Mouse (Mus musculus) effector memory CD4-positive, alpha-beta T cell, adult 5 months (primary cell): ENCODE measurements around the gene Pisd. TPM values are rescaled to one million over a fixed set of nuclear protein-coding genes. Genes with fewer than 3 reads are reported as not detected.

ENCODE experiments used
- polyA plus RNA-seq: library from polyadenylated mRNA; unstranded; fragments of 100-300 nt; shearing (Covaris generic); gene quantifications from one replicate; pipeline ENCODE4 v1.2.1, GENCODE M21; 2017

Pisd gene
- polyA plus RNA-seq: 71.3 TPM

GRCm38 (mm10) chr5:32785313-32785915, at the start of gene Pisd:
TSS of gene Pisd (minus strand) at chr5:32785646.

DNA sequence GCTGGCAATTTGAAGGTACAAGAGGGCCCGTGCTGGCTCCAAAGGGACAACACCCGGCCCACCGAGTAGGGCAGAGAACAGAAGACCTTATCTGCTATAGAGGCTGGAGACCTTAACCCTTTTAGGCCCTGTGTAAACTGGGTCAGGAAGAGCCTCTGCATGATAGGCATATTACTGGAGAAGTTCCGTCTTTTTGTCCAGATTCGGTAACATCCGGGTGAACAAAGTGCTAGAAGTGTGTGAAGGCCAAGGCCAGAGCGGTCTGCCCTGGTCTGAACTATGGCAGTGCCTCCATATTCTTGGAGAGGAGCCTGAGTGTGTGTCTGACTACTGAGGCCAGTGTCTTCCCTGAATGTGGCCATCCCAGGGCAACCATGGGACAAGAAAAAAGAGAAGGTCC, 41.6 kb upstream of the Pisd start, which contains the start of gene Gm20671:
TSS of gene Gm20671 (minus strand) at position 101 of the 400 bp plus-strand sequence.

Other genes with a start within 250 kb of the Pisd start
- gene Yes1, start 174.5 kb downstream of the Pisd start, polyA plus RNA-seq: 16.5 TPM
- gene Gm20671, start 41.5 kb upstream of the Pisd start, polyA plus RNA-seq: not detected
- 16.8 TPM for gene Prr14l, start 68.6 kb upstream of the Pisd start, polyA plus RNA-seq
- gene Depdc5, start 78.1 kb upstream of the Pisd start, polyA plus RNA-seq: 24.9 TPM
- gene Ywhah, start 233.2 kb upstream of the Pisd start, polyA plus RNA-seq: 266 TPM